Mouse (Mus musculus) CH12.LX (cell line): Measurements from ENCODE around the gene Apln.

Source experiments
- CTCF ChIP-seq, 2 experiments: IDR thresholded peaks in 1 of 2; conservative IDR thresholded peaks in 1 of 2; 2 replicates each; pipeline ENCODE4 v1.5.1; 2011 to 2012; ENCODE audit warnings: low read depth in 2 of 2, low read length in 2 of 2, improper control_type of control experiment in 1 of 2, inconsistent platforms in 1 of 2, mild to moderate bottlenecking in 1 of 2, moderate library complexity in 1 of 2
- USF1 ChIP-seq: IDR thresholded peaks from 2 replicates; pipeline ENCODE4 v1.6.1; 2014; ENCODE audit warnings: low read depth, mild to moderate bottlenecking, inconsistent platforms, low read length, improper control_type of control experiment

DNA sequence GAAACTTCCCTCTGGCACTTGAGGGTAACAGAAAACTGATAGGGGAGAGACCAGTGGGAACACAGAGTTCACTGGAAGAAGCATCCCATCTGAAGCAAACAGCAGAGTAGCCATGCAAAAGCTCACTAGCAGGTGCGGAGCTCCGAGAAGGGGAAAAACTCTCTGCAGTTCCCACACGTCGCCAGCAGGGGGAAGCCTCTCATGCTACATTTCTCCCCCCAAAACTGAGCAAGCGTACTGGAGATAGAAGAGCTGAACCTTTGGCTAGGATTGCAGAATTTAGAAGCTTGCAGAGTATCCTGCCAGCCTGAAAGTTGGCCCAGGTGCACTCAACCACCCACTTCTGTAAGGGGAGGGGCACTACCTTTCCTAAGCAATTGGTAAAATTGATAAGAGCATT lies 14.7 kb downstream of the Apln start:
- TF ChIP-seq USF1 (no peak), CTCF (conservative IDR thresholded peaks at IDR 0.05 in 1 of 2, IDR thresholded peaks at IDR 0.05 in 1 of 2; ENCODE audit: low read depth in 2 of 2, low read length in 2 of 2) (peak; percentile 42 to 74; a peak in 3 of 4 replicates)
